ENCODE assay signal across 14 mouse cellular contexts in genomic region chr13:73960117-73960652, GRCm38 (mm10). TPM values are rescaled to one million over a fixed set of nuclear protein-coding genes. Genes with fewer than 3 reads are reported as not detected.
"Had no signal": no experiment of that assay in that cellular context is flagged by ENCODE, and none has a peak within 500 bp of the region (broad histone marks: within the 10 kb centered on the region; RNA-seq: fewer than 3 reads in every experiment).

No protein-coding gene starts in this region.

- DNase-seq: kidney, adult 9 months; kidney, postnatal 10 days; lung, adult 2 months; lung, postnatal 36 days; midbrain, embryonic 14.5 days; thymus, postnatal 4 days had no signal

- H3K4me3 ChIP-seq: limb, embryonic 10.5 days; liver, embryonic 15.5 days; midbrain, embryonic 10.5 days; myocyte; neural tube, embryonic 15.5 days had no signal

- H3K27ac ChIP-seq: limb, embryonic 10.5 days; liver, embryonic 15.5 days; midbrain, embryonic 10.5 days; neural tube, embryonic 15.5 days had no signal

RNA-seq across cellular contexts. Expression of gene Zdhhc11, which starts 3.5 kb away (rescaled TPM):
- total RNA-seq: layer of hippocampus, adult 18-20 months; left cerebral cortex, postnatal 10 days; megakaryocyte, adult 5-6 weeks had no signal
